In genomic region chr19:45017909-45018308, GRCm38 (mm10) we compare ENCODE assay signal across 8 mouse cellular contexts. TPM values are rescaled to one million over a fixed set of nuclear protein-coding genes. Genes with fewer than 3 reads are reported as not detected.
DNase-seq lines count a peak whose midpoint lies in the region; ATAC-seq and TF ChIP-seq lines count a peak whose summit lies in the region.

No protein-coding gene starts in this region.

- peaks cover 16% of the 10 kb centered on the region; the same call in 1 of the 2 replicates for H3K79me2 ChIP-seq in liver, adult 2 months (ENCODE audit: control insufficient read depth, insufficient read depth, low read length)

- DNase-seq in layer of hippocampus, adult 11-12 months (ENCODE audit: low spot score), result peak; percentile 85
- no peak for DNase-seq in layer of hippocampus, adult 9-10 months (ENCODE audit: low spot score)
- peak; percentile 92 for DNase-seq in embryonic facial prominence, embryonic 10.5 days (ENCODE audit: low spot score)
- DNase-seq in heart, adult 9 months (ENCODE audit: low spot score in 2 of 2), result peak; percentile 91
- DNase-seq in liver, adult 2 months (ENCODE audit: extremely low read depth, low read depth, low spot score), result no peak
- DNase-seq in naive thymus-derived CD4-positive, alpha-beta T cell, adult 2 months (ENCODE audit: low read depth), result peak; percentile 53

- TF ChIP-seq CTCF in liver, adult 2 months (IDR thresholded peaks at IDR 0.05; ENCODE audit: low read depth, low read length), result no peak
- TF ChIP-seq CTCF in testis, adult 2 months (IDR thresholded peaks at IDR 0.05; ENCODE audit: control insufficient read depth, insufficient read depth, insufficient replicate concordance, low read depth, low read length), result no peak

- peak overlapping the region; percentile 98 for H3K27ac ChIP-seq in embryonic facial prominence, embryonic 10.5 days (replicated peaks)
- H3K27ac ChIP-seq in kidney, embryonic 14.5 days (ENCODE audit: low read depth, low read length), result peak overlapping the region; percentile 100
- H3K27ac ChIP-seq in liver, adult 2 months (replicated peaks; ENCODE audit: insufficient read depth, low read depth, low read length), result peak overlapping the region; percentile 62
- peak overlapping the region; percentile 62 for H3K27ac ChIP-seq in testis, adult 2 months (ENCODE audit: control insufficient read depth, insufficient read depth, low read depth, low read length)

- H3K4me1 ChIP-seq in embryonic facial prominence, embryonic 10.5 days, result peaks cover 78% of the 10 kb centered on the region
- H3K4me1 ChIP-seq in kidney, embryonic 14.5 days (ENCODE audit: control insufficient read depth, insufficient read depth, low read length), result peaks cover 61% of the 10 kb centered on the region
- H3K4me1 ChIP-seq in liver, adult 2 months (ENCODE audit: control insufficient read depth, insufficient read depth, low read length), result peaks cover 16% of the 10 kb centered on the region
- peaks cover 30% of the 10 kb centered on the region for H3K4me1 ChIP-seq in testis, adult 2 months (ENCODE audit: control insufficient read depth, insufficient read depth, low read length)

- H3K36me3 ChIP-seq in embryonic facial prominence, embryonic 10.5 days (replicated peaks), result peaks cover 34% of the 10 kb centered on the region
- peaks cover 20% of the 10 kb centered on the region for H3K36me3 ChIP-seq in kidney, embryonic 14.5 days (ENCODE audit: control insufficient read depth, insufficient read depth, low read length)
- 0 out of 2 replicates have a peak, but pooled peaks cover 3% of the 10 kb centered on the region for H3K36me3 ChIP-seq in liver, adult 2 months (ENCODE audit: control insufficient read depth, insufficient read depth, low read length)
- H3K36me3 ChIP-seq in testis, adult 2 months (ENCODE audit: control insufficient read depth, insufficient read depth, low read length), result no peaks in the 10 kb centered on the region

- peak; percentile 72 for ATAC-seq in kidney, embryonic 14.5 days (ENCODE audit: low FRiP score, low TSS enrichment)

- WGBS in embryonic facial prominence, embryonic 10.5 days, result under 1% methylated on average over 48 of the region's 48 CpGs
- WGBS in kidney, embryonic 14.5 days, result under 1% methylated on average over 44 of the region's 48 CpGs
- 2% methylated on average over 39 of the region's 48 CpGs for WGBS in liver, adult 2 months

- peak overlapping the region; percentile 85 for H3K9ac ChIP-seq in kidney, embryonic 14.5 days (ENCODE audit: low read depth, low read length)
- peak overlapping the region; percentile 67 for H3K9ac ChIP-seq in liver, adult 2 months (ENCODE audit: low read depth, low read length)

- H3K9me3 ChIP-seq in embryonic facial prominence, embryonic 10.5 days, result no peaks in the 10 kb centered on the region
- no peaks in the 10 kb centered on the region for H3K9me3 ChIP-seq in kidney, embryonic 14.5 days (ENCODE audit: control insufficient read depth, low read length)

- TF ChIP-seq POLR2A in liver, adult 2 months (IDR thresholded peaks at IDR 0.05; ENCODE audit: extremely low read depth, insufficient read depth, low read length), result no peak
- TF ChIP-seq POLR2A in testis, adult 2 months (IDR thresholded peaks at IDR 0.05; ENCODE audit: control insufficient read depth, low read depth, low read length), result 0 out of 2 replicates have a peak, but pooled peaks have one; percentile 30

- H3K4me2 ChIP-seq in kidney, embryonic 14.5 days (replicated peaks; ENCODE audit: low read depth, low read length), result peak overlapping the region; percentile 96

- peak overlapping the region; percentile 87 for H3K4me3 ChIP-seq in embryonic facial prominence, embryonic 10.5 days
- H3K4me3 ChIP-seq in kidney, embryonic 14.5 days (ENCODE audit: low read length), result peak overlapping the region; percentile 80
- H3K4me3 ChIP-seq in liver, adult 2 months (ENCODE audit: insufficient read depth, low read depth, low read length), result peak overlapping the region; percentile 63
- peak overlapping the region; percentile 84 for H3K4me3 ChIP-seq in testis, adult 2 months (ENCODE audit: control insufficient read depth, low read depth, low read length)

- no peaks in the 10 kb centered on the region for H3K27me3 ChIP-seq in embryonic facial prominence, embryonic 10.5 days (replicated peaks; ENCODE audit: low read depth, poor library complexity, severe bottlenecking)
- no peaks in the 10 kb centered on the region for H3K27me3 ChIP-seq in kidney, embryonic 14.5 days (ENCODE audit: control insufficient read depth, insufficient read depth, low read length)
- no peaks in the 10 kb centered on the region for H3K27me3 ChIP-seq in liver, adult 2 months (ENCODE audit: control insufficient read depth, insufficient read depth, low read length)
- H3K27me3 ChIP-seq in testis, adult 2 months (ENCODE audit: control insufficient read depth, insufficient read depth, low read length), result peaks cover 3% of the 10 kb centered on the region

RNA-seq across cellular contexts. Expression of gene Lzts2, which starts 3.7 kb away (rescaled TPM):
- polyA plus RNA-seq in embryonic facial prominence, embryonic 10.5 days (2016; fragmentation: Nextera tagmentation; extraction: Ambion mirVana), result 69.8 and 75.0 TPM in 2 replicates
- 59.1 and 68.2 TPM in 2 replicates for polyA plus RNA-seq in kidney, embryonic 14.5 days (2014; fragmentation: Nextera tagmentation; extraction: Ambion mirVana)
- total RNA-seq in liver, adult 2 months (2014; rRNA removed), result 3.4 and 4.6 TPM in 2 replicates
- polyA plus RNA-seq in liver, adult 2 months (2012; rRNA removed), result 14.2 and 14.3 TPM in 2 replicates
- 36.2 and 42.3 TPM in 2 replicates for polyA plus RNA-seq in testis, adult 2 months (2012; rRNA removed)

RNA-seq across cellular contexts. Expression of gene Mrpl43, which starts 11.7 kb away (rescaled TPM):
- polyA plus RNA-seq in embryonic facial prominence, embryonic 10.5 days (2016; fragmentation: Nextera tagmentation; extraction: Ambion mirVana), result 70.6 and 74.8 TPM in 2 replicates
- polyA plus RNA-seq in kidney, embryonic 14.5 days (2014; fragmentation: Nextera tagmentation; extraction: Ambion mirVana), result 69.9 and 83.2 TPM in 2 replicates
- 26.6 and 32.3 TPM in 2 replicates for total RNA-seq in liver, adult 2 months (2014; rRNA removed)
- polyA plus RNA-seq in liver, adult 2 months (2012; rRNA removed), result 76.2 and 80.0 TPM in 2 replicates
- polyA plus RNA-seq in testis, adult 2 months (2012; rRNA removed), result 43.4 and 46.8 TPM in 2 replicates

RNA-seq across cellular contexts. Expression of gene Twnk, which starts 12.4 kb away (rescaled TPM):
- 40.9 and 41.8 TPM in 2 replicates for polyA plus RNA-seq in embryonic facial prominence, embryonic 10.5 days (2016; fragmentation: Nextera tagmentation; extraction: Ambion mirVana)
- polyA plus RNA-seq in kidney, embryonic 14.5 days (2014; fragmentation: Nextera tagmentation; extraction: Ambion mirVana), result 19.6 and 19.9 TPM in 2 replicates
- total RNA-seq in liver, adult 2 months (2014; rRNA removed), result 7.8 and 9.3 TPM in 2 replicates
- 11.8 and 11.9 TPM in 2 replicates for polyA plus RNA-seq in liver, adult 2 months (2012; rRNA removed)
- 5.2 and 6.2 TPM in 2 replicates for polyA plus RNA-seq in testis, adult 2 months (2012; rRNA removed)

RNA-seq across cellular contexts. Expression of gene Pdzd7, which starts 27.6 kb away (rescaled TPM):
- 0.27 and 0.65 TPM in 2 replicates for polyA plus RNA-seq in embryonic facial prominence, embryonic 10.5 days (2016; fragmentation: Nextera tagmentation; extraction: Ambion mirVana)
- polyA plus RNA-seq in kidney, embryonic 14.5 days (2014; fragmentation: Nextera tagmentation; extraction: Ambion mirVana), result 1.3 and 1.4 TPM in 2 replicates
- total RNA-seq in liver, adult 2 months (2014; rRNA removed), result not detected in 2 replicates
- polyA plus RNA-seq in liver, adult 2 months (2012; rRNA removed), result 0.06 TPM in 1 of 2 replicates, not detected in the other
- 1.0 and 1.1 TPM in 2 replicates for polyA plus RNA-seq in testis, adult 2 months (2012; rRNA removed)

RNA-seq across cellular contexts. Expression of gene Sema4g, which starts 29.0 kb away (rescaled TPM):
- 3.7 and 4.8 TPM in 2 replicates for polyA plus RNA-seq in embryonic facial prominence, embryonic 10.5 days (2016; fragmentation: Nextera tagmentation; extraction: Ambion mirVana)
- polyA plus RNA-seq in kidney, embryonic 14.5 days (2014; fragmentation: Nextera tagmentation; extraction: Ambion mirVana), result 7.0 and 7.2 TPM in 2 replicates
- total RNA-seq in liver, adult 2 months (2014; rRNA removed), result 58.5 and 79.0 TPM in 2 replicates
- polyA plus RNA-seq in liver, adult 2 months (2012; rRNA removed), result 413 and 566 TPM in 2 replicates
- 11.2 and 12.5 TPM in 2 replicates for polyA plus RNA-seq in testis, adult 2 months (2012; rRNA removed)

Comparison
In these comparisons a context has a peak if more than half of its experiments do, and no peak if none do; other contexts are left out.
1. DNase-seq: peak in layer of hippocampus, adult 11-12 months (single experiment), embryonic facial prominence, embryonic 10.5 days (single experiment), heart, adult 9 months (2 of 2) and naive thymus-derived CD4-positive, alpha-beta T cell, adult 2 months (single experiment); none in layer of hippocampus, adult 9-10 months (single experiment) and liver, adult 2 months (single experiment).
2. Peak in every context shown above with its lines, with median percentiles within 50 percentile points of each other: H3K27ac ChIP-seq and H3K4me3 ChIP-seq.